Mouse (Mus musculus) thymus, adult 18-20 months (tissue): Measurements from ENCODE around the gene Apbb2.
A peak's percentile ranks its signal among the peaks of the same experiment; 100 is the strongest.

Source experiments
- DNase-seq, 2 experiments: peaks; one replicate each; pipeline ENCODE4 v3.0.0; 2022; ENCODE audit warnings: mixed read lengths in 2 of 2

Apbb2 gene

GRCm38 (mm10) chr5:66618597-66618996 lies at the start of gene Apbb2:
Gene Apbb2, minus strand, starts transcription at chr5:66618784.
- DNase-seq, result peak; percentile 73 to 84

- DNase-seq, result no peak
Observed at GRCm38 (mm10) chr5:66654220-66654619, 35.6 kb upstream of the Apbb2 start.

GRCm38 (mm10) chr5:66647504-66647903 lies 28.9 kb upstream of the Apbb2 start:
- no peak for DNase-seq

- DNase-seq, result no peak
Observed at GRCm38 (mm10) chr5:66643260-66643659, 24.7 kb upstream of the Apbb2 start.

- no peak for DNase-seq
Observed at GRCm38 (mm10) chr5:66642156-66642555, 23.6 kb upstream of the Apbb2 start.

- DNase-seq, result no peak
Observed at GRCm38 (mm10) chr5:66635459-66636079, 17.0 kb upstream of the Apbb2 start.

GRCm38 (mm10) chr5:66627805-66628204 lies 9.2 kb upstream of the Apbb2 start:
- no peak for DNase-seq

- DNase-seq, result peak; percentile 62
Observed at GRCm38 (mm10) chr5:66620191-66620625, 1.6 kb upstream of the Apbb2 start.

- no peak for DNase-seq
Observed at GRCm38 (mm10) chr5:66619675-66620074, 1.1 kb upstream of the Apbb2 start.

GRCm38 (mm10) chr5:66619195-66619594 lies 611 bp upstream of the Apbb2 start:
- no peak for DNase-seq

GRCm38 (mm10) chr5:66617921-66618460 lies 593 bp downstream of the Apbb2 start:
- DNase-seq, result peak in 1 of 2 experiments; percentile 32

GRCm38 (mm10) chr5:66614940-66615339 lies 3.6 kb downstream of the Apbb2 start:
- DNase-seq, result no peak

- DNase-seq, result no peak
Observed at GRCm38 (mm10) chr5:66613725-66614124, 4.9 kb downstream of the Apbb2 start.

- DNase-seq, result no peak
Observed at GRCm38 (mm10) chr5:66612964-66613363, 5.6 kb downstream of the Apbb2 start.

GRCm38 (mm10) chr5:66611851-66612250 lies 6.7 kb downstream of the Apbb2 start:
- no peak for DNase-seq

GRCm38 (mm10) chr5:66611361-66611760 lies 7.2 kb downstream of the Apbb2 start:
- no peak for DNase-seq

GRCm38 (mm10) chr5:66610270-66610669 lies 8.3 kb downstream of the Apbb2 start:
- DNase-seq, result no peak

GRCm38 (mm10) chr5:66609306-66609705 lies 9.3 kb downstream of the Apbb2 start:
- no peak for DNase-seq

- DNase-seq, result no peak
Observed at GRCm38 (mm10) chr5:66607801-66608200, 10.8 kb downstream of the Apbb2 start.

GRCm38 (mm10) chr5:66607201-66607600 lies 11.4 kb downstream of the Apbb2 start:
- DNase-seq, result no peak

GRCm38 (mm10) chr5:66605636-66606035 lies 12.9 kb downstream of the Apbb2 start:
- no peak for DNase-seq

GRCm38 (mm10) chr5:66604423-66604822 lies 14.2 kb downstream of the Apbb2 start:
- DNase-seq, result no peak

GRCm38 (mm10) chr5:66603746-66604145 lies 14.8 kb downstream of the Apbb2 start:
- no peak for DNase-seq

- no peak for DNase-seq
Observed at GRCm38 (mm10) chr5:66603223-66603622, 15.4 kb downstream of the Apbb2 start.

- DNase-seq, result no peak
Observed at GRCm38 (mm10) chr5:66602287-66602820, 16.2 kb downstream of the Apbb2 start.
